Mouse (Mus musculus) T-helper 17 cell (primary cell): ENCODE measurements around the gene Tnfrsf13b.
"Not testable (repeated sequence)": the region's sequence is repeated elsewhere in the genome, so short reads cannot be mapped to it uniquely, and the experiment has no call there.

ENCODE experiments used
- in situ Hi-C, 2 experiments: fragments of 300-600 bp; cut with MboI, MseI; formaldehyde crosslinking; loops; 1 replicate in 1 of 2; 2 replicates in 1 of 2; pipeline ENCODE4 v1.15.1; 2025; ENCODE audit warnings: high pct_unique_total_duplicates in 2 of 2

Gene Tnfrsf13b

GRCm38 (mm10) chr11:61164366-61164765, 37.8 kb downstream of the Tnfrsf13b start:
- in situ Hi-C loops = no loop called here

GRCm38 (mm10) chr11:61164881-61165280, 38.3 kb downstream of the Tnfrsf13b start:
- in situ Hi-C loops = no loop called here

- in situ Hi-C loops = no loop called here
Observed at GRCm38 (mm10) chr11:61170184-61170583, 43.6 kb downstream of the Tnfrsf13b start.

- in situ Hi-C loops = not testable (repeated sequence)
Observed at GRCm38 (mm10) chr11:61173477-61173876, 46.9 kb downstream of the Tnfrsf13b start.

GRCm38 (mm10) chr11:61174291-61174820, 47.8 kb downstream of the Tnfrsf13b start:
- in situ Hi-C loops = no loop called here

GRCm38 (mm10) chr11:61174821-61175658, 48.5 kb downstream of the Tnfrsf13b start, which contains the start of gene Usp22:
Gene Usp22 (minus strand): TSS chr11:61175055.
- in situ Hi-C loops = no loop called here

- in situ Hi-C loops = no loop called here
Observed at GRCm38 (mm10) chr11:61175778-61176177, 49.2 kb downstream of the Tnfrsf13b start.

- in situ Hi-C loops = no loop called here
Observed at GRCm38 (mm10) chr11:61176321-61176720, 49.8 kb downstream of the Tnfrsf13b start.

GRCm38 (mm10) chr11:61180361-61180760, 53.8 kb downstream of the Tnfrsf13b start:
- in situ Hi-C loops = no loop called here

- in situ Hi-C loops = no loop called here
Observed at GRCm38 (mm10) chr11:61181624-61182023, 55.1 kb downstream of the Tnfrsf13b start.

GRCm38 (mm10) chr11:61183820-61184219, 57.3 kb downstream of the Tnfrsf13b start:
- in situ Hi-C loops = no loop called here

- in situ Hi-C loops = loop anchor here (5.0 kb wide), 1 partner anchor 217 kb away; no protein-coding TSS in a partner anchor
Observed at GRCm38 (mm10) chr11:61190776-61191175, 64.2 kb downstream of the Tnfrsf13b start.

- in situ Hi-C loops = loop anchor here (5.0 kb wide), 1 partner anchor 215 kb away; no protein-coding TSS in a partner anchor
Observed at GRCm38 (mm10) chr11:61192123-61192522, 65.6 kb downstream of the Tnfrsf13b start.

- in situ Hi-C loops = loop anchor here (5.0 kb wide), 1 partner anchor 215 kb away; no protein-coding TSS in a partner anchor
Observed at GRCm38 (mm10) chr11:61192779-61193178, 66.2 kb downstream of the Tnfrsf13b start.

GRCm38 (mm10) chr11:61193392-61193791, 66.8 kb downstream of the Tnfrsf13b start:
- in situ Hi-C loops = loop anchor here (5.0 kb wide), 1 partner anchor 214 kb away; no protein-coding TSS in a partner anchor

GRCm38 (mm10) chr11:61196616-61197353, 70.2 kb downstream of the Tnfrsf13b start:
- in situ Hi-C loops = no loop called here

GRCm38 (mm10) chr11:61197935-61198334, 71.4 kb downstream of the Tnfrsf13b start:
- in situ Hi-C loops = no loop called here
